Mouse (Mus musculus) T-helper 17 cell (primary cell): ENCODE results near the gene Chpf2.

Experiments
- in situ Hi-C, 2 experiments: fragments of 300-600 bp; cut with MboI, MseI; formaldehyde crosslinking; loops; 1 replicate in 1 of 2; 2 replicates in 1 of 2; pipeline ENCODE4 v1.15.1; 2025; ENCODE audit warnings: high pct_unique_total_duplicates in 2 of 2

The Chpf2 gene

DNA sequence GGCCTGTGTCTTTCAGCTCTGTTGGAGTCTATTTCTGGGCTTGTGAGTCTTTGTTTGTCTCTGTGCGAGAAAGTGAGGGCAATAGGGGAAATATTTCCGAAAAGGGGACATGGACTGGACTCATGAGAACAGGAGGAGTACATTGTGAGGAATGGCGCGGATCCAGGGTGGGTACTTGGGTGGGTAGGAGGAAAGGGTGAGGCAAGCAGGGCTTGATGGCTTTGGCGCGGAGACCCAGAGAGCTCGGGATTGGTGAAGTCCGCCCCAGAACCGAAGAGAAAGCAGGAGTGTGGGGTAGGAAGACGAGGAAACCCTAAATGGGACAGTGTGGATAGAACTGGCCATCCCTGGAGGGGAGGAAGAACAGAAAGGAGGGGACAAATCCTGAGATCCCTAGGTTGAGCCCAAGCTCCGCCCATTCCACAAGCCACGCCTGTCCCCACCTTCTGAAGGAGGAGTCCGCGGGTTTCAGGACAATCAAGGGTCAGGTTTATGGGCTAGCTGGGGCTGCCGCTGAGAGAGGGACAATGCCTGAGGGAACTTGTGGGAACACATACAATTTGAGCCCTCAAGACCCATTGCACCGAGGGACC lies 16.3 kb downstream of the Chpf2 start:
- in situ Hi-C loops: no loop called here

GRCm38 (mm10) chr5:24603431-24604010 lies 17.0 kb downstream of the Chpf2 start:
- in situ Hi-C loops: no loop called here

DNA sequence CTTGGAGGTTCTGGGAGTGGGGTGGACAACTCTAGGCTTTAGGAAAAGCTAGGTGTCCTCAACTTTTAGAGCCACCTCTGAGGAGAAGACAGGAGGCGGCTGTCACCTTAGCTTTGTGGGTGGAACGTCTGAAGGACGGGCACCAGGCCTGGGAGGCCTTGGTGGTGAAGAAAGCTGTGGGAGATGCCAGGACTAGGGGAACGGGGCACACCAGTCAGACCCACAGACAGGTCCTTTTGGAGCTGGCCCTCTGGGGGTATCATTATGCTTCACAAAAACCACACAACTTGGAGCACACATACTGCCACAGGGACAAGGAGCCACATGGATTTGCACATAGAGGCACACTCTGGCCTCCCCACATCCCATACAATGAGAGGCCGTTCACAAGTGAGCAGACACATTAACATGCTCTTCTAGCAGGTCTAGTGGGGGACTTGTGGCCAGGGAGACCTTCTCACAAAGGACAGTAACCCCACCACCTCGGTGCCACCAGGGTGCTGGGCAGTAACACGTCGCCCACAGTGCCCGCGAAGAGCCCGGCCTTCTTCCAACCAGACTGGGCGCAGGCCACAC lies 17.6 kb downstream of the Chpf2 start:
- in situ Hi-C loops: no loop called here

DNA sequence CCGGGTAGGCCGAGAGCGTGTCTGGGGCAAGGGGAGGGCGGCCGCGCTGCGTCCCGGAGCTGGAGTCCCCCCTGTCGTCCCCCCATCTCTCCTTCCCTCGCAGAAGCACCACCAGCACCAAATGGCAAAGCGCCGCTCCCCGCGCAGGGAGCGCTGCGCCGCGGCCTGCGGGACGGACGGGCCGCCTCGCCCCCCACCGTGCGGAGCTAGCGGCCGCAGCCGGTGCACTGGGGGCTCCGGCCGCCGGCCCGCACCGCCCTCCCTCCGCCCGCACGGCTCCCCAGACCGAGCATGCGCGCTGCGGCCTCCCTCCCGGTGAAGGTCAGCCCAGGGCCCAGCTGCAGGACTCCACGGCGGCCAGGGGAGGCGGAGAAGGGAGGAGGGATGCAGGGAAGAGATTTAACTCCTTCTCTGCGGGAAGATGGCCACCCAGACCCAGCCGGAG lies 18.1 kb downstream of the Chpf2 start:
- in situ Hi-C loops: no loop called here

GRCm38 (mm10) chr5:24605321-24605979 lies 18.9 kb downstream of the Chpf2 start:
- in situ Hi-C loops: no loop called here

- in situ Hi-C loops: no loop called here
Observed at GRCm38 (mm10) chr5:24605980-24606665, 19.6 kb downstream of the Chpf2 start.

- in situ Hi-C loops: no loop called here
Observed at GRCm38 (mm10) chr5:24609388-24609787, 22.8 kb downstream of the Chpf2 start.

GRCm38 (mm10) chr5:24611366-24612301 lies 25.1 kb downstream of the Chpf2 start:
- in situ Hi-C loops: no loop called here

DNA sequence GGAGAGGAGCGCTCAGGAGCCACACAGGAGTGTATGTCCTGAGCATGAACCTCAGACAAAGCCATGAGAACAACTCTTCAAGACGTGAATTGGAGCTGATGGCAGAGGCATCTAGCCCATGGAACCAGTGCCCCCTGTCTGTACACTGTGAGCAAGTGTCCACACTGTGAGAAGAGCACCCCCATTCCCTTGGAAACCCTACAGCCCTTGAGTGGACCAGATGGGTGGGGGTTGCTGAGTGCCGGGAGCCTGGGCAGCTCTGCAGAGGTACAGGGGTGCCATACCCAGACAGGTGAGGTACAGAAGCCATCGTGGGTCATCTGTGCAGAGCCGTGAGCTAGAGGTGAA lies 25.7 kb downstream of the Chpf2 start:
- in situ Hi-C loops: no loop called here

DNA sequence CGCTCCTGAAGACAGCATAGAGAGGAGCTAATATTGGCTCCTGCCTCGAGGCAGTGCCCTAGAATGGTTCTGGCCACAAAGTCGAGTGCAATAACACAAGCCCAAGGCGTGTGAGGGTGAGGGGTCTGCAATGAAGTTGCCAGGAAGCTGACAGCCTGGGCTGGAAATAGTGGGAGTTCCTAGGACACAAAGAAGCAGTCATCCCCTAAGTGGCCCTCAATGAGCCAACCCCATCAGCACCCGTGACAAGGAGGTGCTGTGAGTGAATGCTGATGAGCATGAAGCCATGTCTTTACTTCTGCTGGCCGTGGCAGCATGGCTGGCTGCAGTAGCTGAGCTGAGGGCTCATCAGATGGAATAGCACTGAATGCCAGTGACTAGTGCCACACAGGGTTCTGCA lies 28.6 kb downstream of the Chpf2 start:
- in situ Hi-C loops: no loop called here

- in situ Hi-C loops: no loop called here
Observed at GRCm38 (mm10) chr5:24618921-24619320, 32.4 kb downstream of the Chpf2 start.

DNA sequence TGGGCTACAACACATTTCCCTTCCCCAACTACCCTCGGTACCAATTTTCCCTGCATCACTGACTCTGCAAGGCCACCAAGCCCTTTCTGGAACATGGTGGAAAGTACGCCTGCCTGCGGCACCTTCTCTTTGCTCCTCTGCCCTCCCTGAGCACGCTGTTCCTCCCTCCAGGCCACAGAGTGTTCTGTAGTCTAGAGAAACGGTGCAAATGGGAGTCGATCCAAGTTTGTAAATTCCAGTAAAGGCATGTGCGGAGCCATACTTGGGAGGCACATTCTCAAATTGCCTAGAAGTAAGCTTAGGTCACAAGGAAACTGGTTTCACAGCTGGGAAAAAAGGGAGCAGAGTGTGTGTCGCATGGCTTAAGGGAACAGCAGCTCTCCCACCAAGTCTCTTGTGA lies 33.6 kb downstream of the Chpf2 start:
- in situ Hi-C loops: no loop called here

- in situ Hi-C loops: no loop called here
Observed at GRCm38 (mm10) chr5:24620626-24621025, 34.1 kb downstream of the Chpf2 start.

- in situ Hi-C loops: no loop called here
Observed at GRCm38 (mm10) chr5:24622386-24623040, 36.0 kb downstream of the Chpf2 start.

DNA sequence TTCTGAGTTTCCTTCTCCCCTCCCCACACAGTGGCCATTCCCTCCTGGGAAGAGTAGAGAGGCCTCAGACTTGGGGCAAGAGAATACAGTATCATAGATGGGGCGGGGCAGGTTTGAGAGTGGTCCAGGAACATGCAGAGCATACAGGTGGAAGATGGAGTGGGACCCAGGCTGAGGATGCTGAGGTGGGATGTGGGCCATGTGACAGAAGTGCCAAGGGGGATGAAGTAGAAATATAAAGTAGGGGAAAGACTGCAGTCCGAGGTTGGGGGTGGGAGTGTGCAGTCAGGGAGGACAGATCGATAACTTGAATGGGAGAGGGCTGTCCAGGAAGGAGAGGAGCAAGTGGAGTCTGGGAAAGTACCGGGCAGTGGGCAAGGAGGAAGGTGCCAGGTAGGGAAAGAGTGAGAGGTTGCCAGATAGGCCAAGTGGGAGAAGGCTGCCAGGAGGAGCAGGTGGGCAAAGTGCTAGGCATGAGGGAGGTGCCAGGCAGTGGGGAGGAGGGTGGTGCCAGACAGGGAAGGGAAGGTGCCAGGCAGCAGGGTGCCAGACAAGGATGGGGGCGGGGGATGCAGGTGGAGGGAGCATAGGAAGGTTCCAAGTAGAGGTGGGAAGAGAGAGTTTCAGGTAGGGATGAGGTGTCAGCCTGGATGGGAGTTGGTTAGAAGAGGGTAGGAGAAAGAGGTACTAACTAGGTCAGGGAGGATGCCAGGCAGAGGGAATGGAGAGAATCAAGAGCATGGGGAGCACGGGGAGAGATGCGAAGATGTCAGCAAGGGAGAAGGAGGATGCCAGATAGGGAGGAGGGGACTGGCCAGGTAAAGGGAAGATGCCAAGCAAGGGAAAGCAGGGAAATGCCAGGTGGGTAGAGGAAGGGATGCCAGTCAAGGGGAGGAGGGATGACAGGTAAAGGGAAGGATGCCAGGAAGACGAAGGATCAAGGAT lies 36.8 kb downstream of the Chpf2 start:
- in situ Hi-C loops: no loop called here

- in situ Hi-C loops: no loop called here
Observed at GRCm38 (mm10) chr5:24623986-24624821, 37.7 kb downstream of the Chpf2 start, which contains the start of gene Smarcd3. Gene Smarcd3, minus strand, starts transcription at chr5:24624411.

GRCm38 (mm10) chr5:24624822-24625120 lies 38.2 kb downstream of the Chpf2 start:
- in situ Hi-C loops: no loop called here

- in situ Hi-C loops: no loop called here
Observed at GRCm38 (mm10) chr5:24629712-24630111, 43.2 kb downstream of the Chpf2 start.

- in situ Hi-C loops: no loop called here
Observed at GRCm38 (mm10) chr5:24635093-24635492, 48.6 kb downstream of the Chpf2 start.
